Mouse (Mus musculus) intestine, embryonic 16.5 days (tissue): ENCODE results near the gene Hilpda. TPM values are rescaled to one million over a fixed set of nuclear protein-coding genes. Genes with fewer than 3 reads are reported as not detected.
A peak's percentile ranks its signal among the peaks of the same experiment; 100 is the strongest.

Experiments
- ATAC-seq: fragments of 200-750 bp; cut with Nextera tagmentation; 2 replicates; pipeline ENCODE4 v1.8.0; 2017; ENCODE audit warnings: moderate TSS enrichment, moderate library complexity
- H3K27ac ChIP-seq: fragments of 300-500 bp; sonication (generic); 2 replicates; pipeline ENCODE4 v1.5.1; 2014; ENCODE audit warnings: mild to moderate bottlenecking, low read length
- H3K27me3 ChIP-seq: fragments of 300-500 bp; sonication (generic); replicated peaks from 2 replicates; pipeline ENCODE4 v1.6.1; 2014; ENCODE audit warnings: low read length, control low read depth, mixed read lengths; ENCODE audit not compliant: control insufficient read depth, insufficient read depth
- H3K36me3 ChIP-seq: fragments of 300-500 bp; sonication (generic); 2 replicates; pipeline ENCODE4 v1.6.1; 2014; ENCODE audit warnings: low read length, control low read depth; ENCODE audit not compliant: control insufficient read depth, insufficient read depth
- H3K4me1 ChIP-seq: fragments of 300-500 bp; sonication (generic); 2 replicates; pipeline ENCODE4 v1.6.1; 2014; ENCODE audit warnings: low read length, control low read depth, mixed read lengths; ENCODE audit not compliant: control insufficient read depth, insufficient read depth
- H3K4me2 ChIP-seq: fragments of 300-500 bp; sonication (generic); 2 replicates; pipeline ENCODE4 v1.6.1; 2014; ENCODE audit warnings: low read depth, low read length, control low read depth
- H3K4me3 ChIP-seq: fragments of 300-500 bp; sonication (generic); 2 replicates; pipeline ENCODE4 v1.5.1; 2014; ENCODE audit warnings: mild to moderate bottlenecking, low read length
- H3K9ac ChIP-seq: fragments of 300-500 bp; sonication (generic); 2 replicates; pipeline ENCODE4 v1.6.1; 2014; ENCODE audit warnings: low read depth, low read length
- H3K9me3 ChIP-seq: fragments of 300-500 bp; sonication (generic); 2 replicates; pipeline ENCODE4 v1.6.1; 2016; ENCODE audit warnings: low read length, control low read depth; ENCODE audit not compliant: control insufficient read depth
- WGBS: fragments of 180-500 bp; shearing (Covaris S2); extraction: QIAGEN DNeasy Blood & Tissue Kit; methylation state at CpG from one replicate; pipeline ENCODE4 v1.1.7; 2014; 5-methylcytosine and 5-hydroxymethylcytosine counted together
- polyA plus RNA-seq: library from polyadenylated mRNA; unstranded; fragments of >200 nt; fragmentation: Nextera tagmentation; extraction: Ambion mirVana; gene quantifications from 2 replicates; pipeline ENCODE4 v1.2.1, GENCODE M21; 2015

Gene Hilpda
- polyA plus RNA-seq = 27.0 and 27.8 TPM in 2 replicates

GRCm38 (mm10) chr6:29272312-29273072 is at the start of gene Hilpda:
Gene Hilpda, plus strand, starts transcription at chr6:29272488.
- Histone ChIP-seq H3K4me3 (peak within 1 kb of the TSS; percentile 70), H3K9me3 (no peaks in the 10 kb centered on the region), H3K27me3 (no peaks in the 10 kb centered on the region), H3K4me2 (peak within 1 kb of the TSS; percentile 68), H3K9ac (peak within 1 kb of the TSS; percentile 82), H3K4me1 (peaks cover 9% of the 10 kb centered on the region), H3K27ac (peak within 1 kb of the TSS; percentile 90), H3K36me3 (0 out of 2 replicates have a peak, but pooled peaks cover 3% of the 10 kb centered on the region)
- under 1% methylated on average over 46 of the region's 46 CpGs for WGBS
- peak; percentile 97 for ATAC-seq

- Histone ChIP-seq H3K4me3 (no peak overlapping the region), H3K4me1 (no peaks in the 10 kb centered on the region), H3K9ac (no peak overlapping the region), H3K9me3 (no peaks in the 10 kb centered on the region), H3K27me3 (no peaks in the 10 kb centered on the region), H3K36me3 (no peaks in the 10 kb centered on the region), H3K27ac (no peak overlapping the region), H3K4me2 (no peak overlapping the region)
- peak; percentile 50; the same call in 1 of the 2 replicates for ATAC-seq
- 80% methylated on average over 6 of the region's 6 CpGs for WGBS
These were observed 42.9 kb upstream of the Hilpda start for GRCm38 (mm10) chr6:29229265-29229913.

GRCm38 (mm10) chr6:29230386-29230785 is 41.9 kb upstream of the Hilpda start:
- H3K4me2 ChIP-seq = no peak overlapping the region
- no peak overlapping the region for H3K4me3 ChIP-seq
- H3K36me3 ChIP-seq = no peaks in the 10 kb centered on the region
- H3K4me1 ChIP-seq = no peaks in the 10 kb centered on the region
- no peaks in the 10 kb centered on the region for H3K27me3 ChIP-seq
- H3K9ac ChIP-seq = no peak overlapping the region
- 66% methylated on average over 6 of the region's 6 CpGs for WGBS
- no peak overlapping the region for H3K27ac ChIP-seq
- no peak for ATAC-seq
- no peaks in the 10 kb centered on the region for H3K9me3 ChIP-seq

- no peaks in the 10 kb centered on the region for H3K36me3 ChIP-seq
- H3K4me1 ChIP-seq = no peaks in the 10 kb centered on the region
- ATAC-seq = no peak
- no peak overlapping the region for H3K4me3 ChIP-seq
- no peak overlapping the region for H3K4me2 ChIP-seq
- H3K9ac ChIP-seq = no peak overlapping the region
- H3K27me3 ChIP-seq = no peaks in the 10 kb centered on the region
- H3K27ac ChIP-seq = no peak overlapping the region
- WGBS = 76% methylated on average over 3 of the region's 3 CpGs
- no peaks in the 10 kb centered on the region for H3K9me3 ChIP-seq
These were observed 40.5 kb upstream of the Hilpda start for GRCm38 (mm10) chr6:29231799-29232198.

- Histone ChIP-seq H3K9me3 (no peaks in the 10 kb centered on the region), H3K9ac (no peak overlapping the region), H3K4me1 (no peaks in the 10 kb centered on the region), H3K36me3 (no peaks in the 10 kb centered on the region), H3K4me2 (no peak overlapping the region), H3K27me3 (no peaks in the 10 kb centered on the region), H3K4me3 (no peak overlapping the region), H3K27ac (no peak overlapping the region)
- no peak for ATAC-seq
- WGBS = 71% methylated on average over 6 of the region's 6 CpGs
These were observed 40.0 kb upstream of the Hilpda start for GRCm38 (mm10) chr6:29232321-29232720.

GRCm38 (mm10) chr6:29233710-29234109 is 38.6 kb upstream of the Hilpda start:
- ATAC-seq = no peak
- no peaks in the 10 kb centered on the region for H3K36me3 ChIP-seq
- H3K9ac ChIP-seq = no peak overlapping the region
- WGBS = 63% methylated on average over 3 of the region's 3 CpGs
- H3K9me3 ChIP-seq = no peaks in the 10 kb centered on the region
- H3K4me2 ChIP-seq = no peak overlapping the region
- H3K4me3 ChIP-seq = no peak overlapping the region
- no peak overlapping the region for H3K27ac ChIP-seq
- no peaks in the 10 kb centered on the region for H3K27me3 ChIP-seq
- no peaks in the 10 kb centered on the region for H3K4me1 ChIP-seq

GRCm38 (mm10) chr6:29234272-29234671 is 38.0 kb upstream of the Hilpda start:
- no peaks in the 10 kb centered on the region for H3K4me1 ChIP-seq
- H3K9me3 ChIP-seq = no peaks in the 10 kb centered on the region
- whole genome bisulfite sequencing = 40% methylated on average over 8 of the region's 8 CpGs
- no peaks in the 10 kb centered on the region for H3K27me3 ChIP-seq
- H3K27ac ChIP-seq = no peak overlapping the region
- no peak; the same call in 1 of the 2 replicates for ATAC-seq
- no peaks in the 10 kb centered on the region for H3K36me3 ChIP-seq
- no peak overlapping the region for H3K4me3 ChIP-seq
- H3K9ac ChIP-seq = no peak overlapping the region
- no peak overlapping the region for H3K4me2 ChIP-seq

GRCm38 (mm10) chr6:29240806-29241205 is 31.5 kb upstream of the Hilpda start:
- H3K9ac ChIP-seq = no peak overlapping the region
- 0 out of 2 replicates have a peak, but pooled peaks have one; percentile 24 for ATAC-seq
- no peaks in the 10 kb centered on the region for H3K27me3 ChIP-seq
- no peak overlapping the region for H3K4me2 ChIP-seq
- no peak overlapping the region for H3K27ac ChIP-seq
- H3K4me3 ChIP-seq = no peak overlapping the region
- WGBS = 32% methylated on average over 2 of the region's 2 CpGs
- peaks cover 7% of the 10 kb centered on the region; the same call in 1 of the 2 replicates for H3K4me1 ChIP-seq
- no peaks in the 10 kb centered on the region for H3K9me3 ChIP-seq
- H3K36me3 ChIP-seq = no peaks in the 10 kb centered on the region

GRCm38 (mm10) chr6:29241697-29242096 is 30.6 kb upstream of the Hilpda start:
- Histone ChIP-seq H3K4me3 (no peak overlapping the region), H3K27ac (no peak overlapping the region), H3K36me3 (no peaks in the 10 kb centered on the region), H3K4me1 (peaks cover 8% of the 10 kb centered on the region; the same call in 1 of the 2 replicates), H3K4me2 (no peak overlapping the region), H3K27me3 (no peaks in the 10 kb centered on the region), H3K9ac (no peak overlapping the region), H3K9me3 (no peaks in the 10 kb centered on the region)
- ATAC-seq = no peak
- 47% methylated on average over 2 of the region's 2 CpGs for WGBS
